Mouse (Mus musculus) megakaryocyte, embryonic 14.5 days (primary cell): ENCODE data around the gene Josd2.

Experiments used
- FLI1 ChIP-seq: IDR thresholded peaks from 2 replicates; pipeline ENCODE4 v1.6.1; 2012; ENCODE audit warnings: low read length, inconsistent platforms, mixed read lengths
- GATA1 ChIP-seq: IDR thresholded peaks from 3 replicates; pipeline ENCODE4 v1.6.1; 2012; ENCODE audit warnings: mixed read lengths, low read length, inconsistent platforms, borderline replicate concordance

DNA sequence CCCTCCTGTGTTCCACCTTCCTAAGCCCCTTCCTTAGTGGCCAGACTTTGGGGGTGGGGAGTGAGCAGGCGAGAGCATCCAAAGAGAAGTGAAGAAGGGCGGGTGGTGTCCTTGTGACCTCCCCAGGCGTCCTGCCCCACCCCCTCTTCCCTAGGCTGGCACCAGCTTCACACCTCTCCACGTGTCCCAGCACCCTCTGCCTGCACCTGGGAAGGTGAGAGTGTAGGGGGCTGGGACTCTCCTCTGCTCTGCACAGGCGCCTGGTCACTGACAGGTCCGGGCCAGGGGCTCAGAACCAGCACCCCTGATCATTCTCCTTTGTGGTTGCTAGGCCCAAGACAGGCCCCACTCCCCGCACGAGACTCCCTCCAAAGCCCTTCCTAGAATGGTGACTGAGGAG, 40.1 kb upstream of the Josd2 start:
- TF ChIP-seq GATA1 (no peak), FLI1 (no peak)
